In the genomic region with DNA sequence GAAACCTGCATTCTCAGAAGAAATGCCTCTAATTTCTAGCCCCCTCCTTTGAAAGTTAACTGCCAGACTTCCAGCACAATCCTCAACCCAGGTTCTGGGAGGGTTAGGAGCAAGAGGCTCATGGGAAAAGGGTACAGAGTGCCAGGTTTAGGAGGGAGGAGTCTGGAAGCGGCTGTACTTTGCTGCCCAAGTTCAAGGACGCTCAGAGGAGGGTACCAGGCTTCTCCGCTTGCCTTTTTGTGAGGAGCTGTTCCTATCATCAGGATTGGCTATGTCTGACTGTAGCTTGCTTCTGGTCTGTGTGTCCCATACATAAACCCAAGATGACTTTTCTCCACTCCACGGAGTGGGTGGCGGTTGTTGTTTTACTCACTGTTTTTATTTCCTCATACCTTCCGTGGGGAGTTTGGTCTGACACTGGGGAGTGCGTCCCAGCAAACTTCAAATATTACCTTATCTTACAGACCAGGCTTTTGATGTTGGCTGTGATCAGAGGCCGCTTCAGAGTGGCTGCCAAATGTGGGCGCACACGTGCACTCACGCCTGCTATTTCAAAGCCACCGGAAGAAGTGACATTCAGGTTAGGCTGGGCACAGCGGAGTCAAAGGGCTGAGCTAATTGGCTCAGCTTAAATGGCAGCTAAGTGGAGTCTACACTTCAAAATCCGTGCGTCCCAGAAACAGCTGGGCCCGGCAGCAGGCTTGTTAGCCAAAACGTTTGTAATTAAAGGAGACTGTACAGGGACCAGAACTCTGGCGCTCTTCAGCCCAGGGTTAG, we compare ENCODE assay signal across 10 mouse cellular contexts. TPM values are rescaled to one million over a fixed set of nuclear protein-coding genes. Genes with fewer than 3 reads are reported as not detected.
A peak's percentile ranks its signal among the peaks of the same experiment; 100 is the strongest.
DNase-seq lines count a peak whose midpoint lies in the region; ATAC-seq and TF ChIP-seq lines count a peak whose summit lies in the region.
"Had no signal": no experiment of that assay in that cellular context is flagged by ENCODE, and none has a peak within 500 bp of the region (broad histone marks: within the 10 kb centered on the region; RNA-seq: fewer than 3 reads in every experiment).

No protein-coding gene starts in this region.

- no peak overlapping the region for H3K4me3 ChIP-seq in lung, embryonic 15.5 days
- no peak overlapping the region for H3K4me3 ChIP-seq in forebrain, embryonic 13.5 days
- H3K4me3 ChIP-seq in hindbrain, embryonic 16.5 days (ENCODE audit: low read length): no peak overlapping the region
- H3K4me3 ChIP-seq in midbrain, postnatal 0 days (ENCODE audit: low read depth, low read length): no peak overlapping the region

- peaks cover 69% of the 10 kb centered on the region for H3K36me3 ChIP-seq in lung, embryonic 15.5 days
- peaks cover 57% of the 10 kb centered on the region for H3K36me3 ChIP-seq in forebrain, embryonic 13.5 days (ENCODE audit: poor library complexity, severe bottlenecking)
- peaks cover 4% of the 10 kb centered on the region; the same call in 1 of the 2 replicates for H3K36me3 ChIP-seq in hindbrain, embryonic 16.5 days (ENCODE audit: control insufficient read depth, insufficient read depth, low read length)
- H3K36me3 ChIP-seq in midbrain, postnatal 0 days (ENCODE audit: insufficient read depth, low read length): peaks cover 23% of the 10 kb centered on the region

- H3K27ac ChIP-seq in lung, embryonic 15.5 days: no peak overlapping the region
- H3K27ac ChIP-seq in forebrain, embryonic 13.5 days: peak overlapping the region; percentile 85
- peak overlapping the region; percentile 18; the same call in 1 of the 2 replicates for H3K27ac ChIP-seq in hindbrain, embryonic 16.5 days (ENCODE audit: low read depth, low read length)
- H3K27ac ChIP-seq in midbrain, postnatal 0 days (ENCODE audit: low read depth, low read length): peak overlapping the region; percentile 44; the same call in 1 of the 2 replicates

- no peak for DNase-seq in lung, adult 18-20 months
- DNase-seq in midbrain, postnatal 0 days (ENCODE audit: low spot score): peak; percentile 45
- DNase-seq in right cerebral cortex, postnatal 4 days: no peak
- no peak for DNase-seq in urinary bladder, postnatal 4 days (ENCODE audit: low spot score in 2 of 2)
- no peak for DNase-seq in frontal cortex, postnatal 25 days (ENCODE audit: low spot score in 2 of 2)
- DNase-seq: lung, postnatal 36 days; thymus, adult 18-20 months had no signal

- no peak overlapping the region for H3K4me2 ChIP-seq in lung, embryonic 15.5 days
- peak overlapping the region; percentile 41 for H3K4me2 ChIP-seq in forebrain, embryonic 13.5 days
- no peak overlapping the region; the same call in 1 of the 2 replicates for H3K4me2 ChIP-seq in hindbrain, embryonic 16.5 days (ENCODE audit: low read length)
- no peak overlapping the region for H3K4me2 ChIP-seq in midbrain, postnatal 0 days (ENCODE audit: low read depth, low read length, poor library complexity, severe bottlenecking)

- ATAC-seq in lung, embryonic 15.5 days (ENCODE audit: borderline replicate concordance, extremely low read depth, low FRiP score, low TSS enrichment): peak; percentile 17; the same call in 1 of the 2 replicates
- peak; percentile 42; the same call in 1 of the 2 replicates for ATAC-seq in forebrain, embryonic 13.5 days
- no peak for ATAC-seq in hindbrain, embryonic 16.5 days
- no peak for ATAC-seq in midbrain, postnatal 0 days (ENCODE audit: low FRiP score)

- H3K9ac ChIP-seq in lung, embryonic 15.5 days: no peak overlapping the region
- no peak overlapping the region; the same call in 1 of the 2 replicates for H3K9ac ChIP-seq in forebrain, embryonic 13.5 days
- H3K9ac ChIP-seq in hindbrain, embryonic 16.5 days (ENCODE audit: low read depth, low read length): no peak overlapping the region
- H3K9ac ChIP-seq in midbrain, postnatal 0 days (replicated peaks; ENCODE audit: low read length, poor library complexity, severe bottlenecking): no peak overlapping the region

- H3K27me3 ChIP-seq in lung, embryonic 15.5 days: no peaks in the 10 kb centered on the region
- no peaks in the 10 kb centered on the region for H3K27me3 ChIP-seq in forebrain, embryonic 13.5 days
- H3K27me3 ChIP-seq in hindbrain, embryonic 16.5 days (replicated peaks; ENCODE audit: control insufficient read depth, insufficient read depth, low read length): no peaks in the 10 kb centered on the region
- H3K27me3 ChIP-seq in midbrain, postnatal 0 days (ENCODE audit: insufficient read depth, low read length): no peaks in the 10 kb centered on the region

- 52% methylated on average over 18 of the region's 18 CpGs for WGBS in lung, embryonic 15.5 days
- 12% methylated on average over 18 of the region's 18 CpGs for WGBS in forebrain, embryonic 13.5 days
- WGBS in hindbrain, embryonic 16.5 days: 48% methylated on average over 18 of the region's 18 CpGs
- 35% methylated on average over 18 of the region's 18 CpGs for WGBS in midbrain, postnatal 0 days

- H3K4me1 ChIP-seq in lung, embryonic 15.5 days: peaks cover 39% of the 10 kb centered on the region
- peaks cover 71% of the 10 kb centered on the region for H3K4me1 ChIP-seq in forebrain, embryonic 13.5 days
- H3K4me1 ChIP-seq in hindbrain, embryonic 16.5 days (ENCODE audit: control insufficient read depth, insufficient read depth, low read depth, low read length): peaks cover 32% of the 10 kb centered on the region
- H3K4me1 ChIP-seq in midbrain, postnatal 0 days (ENCODE audit: insufficient read depth, low read length): peaks cover 7% of the 10 kb centered on the region; the same call in 1 of the 2 replicates

- H3K9me3 ChIP-seq in lung, embryonic 15.5 days: no peaks in the 10 kb centered on the region
- H3K9me3 ChIP-seq in forebrain, embryonic 13.5 days (replicated peaks): no peaks in the 10 kb centered on the region
- H3K9me3 ChIP-seq in hindbrain, embryonic 16.5 days (ENCODE audit: control insufficient read depth, low read length): no peaks in the 10 kb centered on the region
- H3K9me3 ChIP-seq in midbrain, postnatal 0 days (ENCODE audit: low read length): no peaks in the 10 kb centered on the region

- no peak for TF ChIP-seq CTCF in midbrain, postnatal 0 days (IDR thresholded peaks at IDR 0.05)

RNA-seq across cellular contexts. Expression of gene Axin2, which starts 16.1 kb away (rescaled TPM):
- polyA plus RNA-seq in lung, embryonic 15.5 days (2015; fragmentation: Nextera tagmentation; extraction: Ambion mirVana): 8.4 TPM in 2 replicates
- 9.6 and 11.4 TPM in 2 replicates for polyA plus RNA-seq in forebrain, embryonic 13.5 days (2015; fragmentation: Nextera tagmentation; extraction: Ambion mirVana)
- 7.2 and 7.7 TPM in 2 replicates for polyA plus RNA-seq in hindbrain, embryonic 16.5 days (2015; fragmentation: Nextera tagmentation; extraction: Ambion mirVana)
- total RNA-seq in midbrain, postnatal 0 days (2014; rRNA removed): 38.0 and 55.2 TPM in 2 replicates
- polyA plus RNA-seq in midbrain, postnatal 0 days (2015; fragmentation: Nextera tagmentation; extraction: Ambion mirVana): 7.5 and 9.7 TPM in 2 replicates

Comparison
In these comparisons a context has a peak if more than half of its experiments do, and no peak if none do; other contexts are left out.
1. ATAC-seq: peak in lung, embryonic 15.5 days (single experiment) and forebrain, embryonic 13.5 days (single experiment); none in hindbrain, embryonic 16.5 days (single experiment) and midbrain, postnatal 0 days (single experiment).